Mouse (Mus musculus): ENCODE data around the gene Mpzl3. TPM values are rescaled to one million over a fixed set of nuclear protein-coding genes. Genes with fewer than 3 reads are reported as not detected.

The Mpzl3 gene
- polyA plus RNA-seq, 1 experiment from 2014 or later = 2.2 TPM

DNA sequence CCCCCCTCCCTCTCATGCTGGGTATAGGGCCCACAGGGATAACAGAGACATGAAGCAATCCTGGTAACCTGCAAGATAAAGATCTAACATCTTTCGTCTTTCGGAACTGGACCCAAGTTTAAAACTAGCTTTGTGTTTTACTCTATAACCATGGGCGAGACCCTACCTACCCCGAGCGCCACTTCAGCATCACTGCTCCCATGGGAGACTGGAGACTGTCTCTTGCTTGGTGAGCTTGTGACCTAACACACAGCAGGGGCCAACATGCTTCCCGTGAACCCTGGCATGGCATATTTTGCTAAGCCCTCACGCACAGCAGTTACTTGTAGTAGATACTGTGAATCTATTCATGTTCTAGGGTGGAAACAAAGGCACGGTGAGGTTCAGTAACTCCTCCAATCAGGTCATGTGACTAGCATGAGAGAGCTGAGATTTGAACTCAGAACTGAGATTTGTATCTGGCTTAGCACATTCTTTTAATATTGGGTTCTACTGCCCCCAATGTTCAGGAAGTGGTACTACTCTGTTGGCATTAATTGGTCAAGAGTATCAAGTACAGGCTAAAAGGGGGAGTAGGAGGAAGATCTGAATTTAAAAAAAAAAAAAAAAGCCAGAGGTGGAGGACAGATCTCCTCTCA is 64.4 kb downstream of the Mpzl3 start:
- no peak overlapping the region for H3K4me2 ChIP-seq (ENCODE audit: low read depth, low read length, severe bottlenecking)

DNA sequence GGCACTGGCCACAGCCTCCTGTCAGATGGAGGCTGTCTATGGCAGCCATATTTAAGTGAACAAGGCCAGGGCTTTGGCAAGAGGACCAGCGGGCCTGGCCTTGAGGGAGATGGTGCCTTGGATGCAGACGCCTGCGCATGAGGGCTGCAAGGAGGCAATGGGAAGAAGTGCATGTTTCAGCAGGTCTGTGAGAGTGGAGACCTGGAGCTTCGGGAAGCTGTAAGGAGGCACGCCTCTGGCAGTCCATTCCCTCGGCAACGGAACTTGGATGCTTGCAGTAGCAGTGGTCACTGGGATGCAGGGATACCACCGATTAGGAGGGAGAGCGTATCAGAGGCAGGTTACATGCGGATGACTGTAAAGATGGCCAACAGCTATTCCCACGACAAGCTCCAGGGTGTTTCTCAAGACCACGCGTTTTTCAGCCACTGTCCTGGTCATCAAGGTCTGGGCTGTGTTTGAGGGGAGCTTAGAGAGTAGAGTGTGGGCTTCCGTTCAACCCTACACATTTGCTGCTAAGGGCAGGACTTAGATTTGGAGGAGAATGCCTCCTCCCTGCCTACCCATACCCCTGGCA is 65.1 kb downstream of the Mpzl3 start:
- WGBS = 89% methylated on average over 14 of the region's 14 CpGs
- H3K9ac ChIP-seq (ENCODE audit: low read length) = no peak overlapping the region
- DNase-seq (ENCODE audit: low spot score) (no peak), ATAC-seq (replicated peaks; ENCODE audit: low FRiP score) (no peak)
- no peak overlapping the region for H3K27ac ChIP-seq (ENCODE audit: low read depth, low read length)
- no peaks in the 10 kb centered on the region for H3K36me3 ChIP-seq (ENCODE audit: control insufficient read depth, insufficient read depth, low read length)
- no peaks in the 10 kb centered on the region for H3K9me3 ChIP-seq (ENCODE audit: control insufficient read depth, low read length)
- H3K4me3 ChIP-seq (ENCODE audit: low read depth, low read length) = no peak overlapping the region
- no peak overlapping the region for H3K4me2 ChIP-seq (ENCODE audit: low read depth, low read length, severe bottlenecking)
- peaks cover 5% of the 10 kb centered on the region for H3K4me1 ChIP-seq (replicated peaks; ENCODE audit: control insufficient read depth, insufficient read depth, low read length)
- peaks cover 3% of the 10 kb centered on the region; the same call in 1 of the 2 replicates for H3K27me3 ChIP-seq (ENCODE audit: control insufficient read depth, insufficient read depth, low read length)

More for the DNA sequence above, 64.4 kb downstream of the Mpzl3 start:
- ATAC-seq (replicated peaks; ENCODE audit: low FRiP score) (no peak), DNase-seq (ENCODE audit: low spot score) (no peak)
- Histone ChIP-seq H3K27me3 (ENCODE audit: control insufficient read depth, insufficient read depth, low read length) (peaks cover 3% of the 10 kb centered on the region; the same call in 1 of the 2 replicates), H3K9me3 (ENCODE audit: control insufficient read depth, low read length) (no peaks in the 10 kb centered on the region), H3K36me3 (ENCODE audit: control insufficient read depth, insufficient read depth, low read length) (no peaks in the 10 kb centered on the region), H3K9ac (ENCODE audit: low read length) (no peak overlapping the region), H3K4me1 (replicated peaks; ENCODE audit: control insufficient read depth, insufficient read depth, low read length) (peaks cover 5% of the 10 kb centered on the region), H3K27ac (ENCODE audit: low read depth, low read length) (no peak overlapping the region), H3K4me3 (ENCODE audit: low read depth, low read length) (no peak overlapping the region)
- WGBS = 95% methylated on average over 8 of the region's 8 CpGs

GRCm38 (mm10) chr9:45120567-45120966 is 65.6 kb downstream of the Mpzl3 start:
- peaks cover 3% of the 10 kb centered on the region; the same call in 1 of the 2 replicates for H3K27me3 ChIP-seq (ENCODE audit: control insufficient read depth, insufficient read depth, low read length)
- peaks cover 5% of the 10 kb centered on the region for H3K4me1 ChIP-seq (replicated peaks; ENCODE audit: control insufficient read depth, insufficient read depth, low read length)
- DNase-seq (ENCODE audit: low spot score) (no peak), ATAC-seq (replicated peaks; ENCODE audit: low FRiP score) (no peak)
- H3K27ac ChIP-seq (ENCODE audit: low read depth, low read length) = no peak overlapping the region
- no peaks in the 10 kb centered on the region for H3K36me3 ChIP-seq (ENCODE audit: control insufficient read depth, insufficient read depth, low read length)
- no peaks in the 10 kb centered on the region for H3K9me3 ChIP-seq (ENCODE audit: control insufficient read depth, low read length)
- H3K9ac ChIP-seq (ENCODE audit: low read length) = no peak overlapping the region
- H3K4me2 ChIP-seq (ENCODE audit: low read depth, low read length, severe bottlenecking) = no peak overlapping the region
- no peak overlapping the region for H3K4me3 ChIP-seq (ENCODE audit: low read depth, low read length)
- WGBS = 87% methylated on average over 6 of the region's 6 CpGs

GRCm38 (mm10) chr9:45121001-45121400 is 66.0 kb downstream of the Mpzl3 start:
- ATAC-seq (replicated peaks; ENCODE audit: low FRiP score) (no peak), DNase-seq (ENCODE audit: low spot score) (no peak)
- peaks cover 5% of the 10 kb centered on the region for H3K4me1 ChIP-seq (replicated peaks; ENCODE audit: control insufficient read depth, insufficient read depth, low read length)
- no peak overlapping the region for H3K27ac ChIP-seq (ENCODE audit: low read depth, low read length)
- no peaks in the 10 kb centered on the region for H3K9me3 ChIP-seq (ENCODE audit: control insufficient read depth, low read length)
- H3K9ac ChIP-seq (ENCODE audit: low read length) = no peak overlapping the region
- H3K4me2 ChIP-seq (ENCODE audit: low read depth, low read length, severe bottlenecking) = no peak overlapping the region
- no peak overlapping the region for H3K4me3 ChIP-seq (ENCODE audit: low read depth, low read length)
- H3K36me3 ChIP-seq (ENCODE audit: control insufficient read depth, insufficient read depth, low read length) = no peaks in the 10 kb centered on the region
- 58% methylated on average over 6 of the region's 6 CpGs for WGBS
- peaks cover 3% of the 10 kb centered on the region; the same call in 1 of the 2 replicates for H3K27me3 ChIP-seq (ENCODE audit: control insufficient read depth, insufficient read depth, low read length)

DNA sequence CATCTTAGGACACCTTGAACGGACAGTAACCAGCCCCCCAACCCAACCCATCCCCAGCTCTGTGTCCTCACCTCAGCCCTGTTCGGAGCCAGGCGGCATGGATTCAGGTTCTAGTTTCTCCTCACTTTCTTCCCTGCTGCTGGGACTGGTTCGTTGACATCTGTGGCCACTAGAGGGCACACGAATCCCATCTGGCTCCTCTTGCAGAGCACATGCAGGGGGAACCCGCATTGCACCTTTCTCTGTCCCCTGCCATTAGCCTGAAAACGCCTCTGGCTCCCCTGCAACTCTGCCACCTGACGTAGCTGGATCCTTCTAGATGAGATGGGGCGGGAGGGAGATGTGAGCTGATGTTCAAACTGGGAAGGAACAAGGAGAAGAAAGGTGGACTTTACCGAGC is 66.8 kb downstream of the Mpzl3 start:
- peak overlapping the region; percentile 26; the same call in 1 of the 2 replicates for H3K4me2 ChIP-seq (ENCODE audit: low read depth, low read length, severe bottlenecking)
- DNase-seq (ENCODE audit: low spot score) (peak; percentile 85), ATAC-seq (replicated peaks; ENCODE audit: low FRiP score) (peak; percentile 55; the same call in 1 of the 2 replicates)
- no peaks in the 10 kb centered on the region for H3K36me3 ChIP-seq (ENCODE audit: control insufficient read depth, insufficient read depth, low read length)
- H3K4me1 ChIP-seq (replicated peaks; ENCODE audit: control insufficient read depth, insufficient read depth, low read length) = peaks cover 5% of the 10 kb centered on the region
- no peaks in the 10 kb centered on the region for H3K9me3 ChIP-seq (ENCODE audit: control insufficient read depth, low read length)
- WGBS = 4% methylated on average over 10 of the region's 10 CpGs
- H3K27ac ChIP-seq (ENCODE audit: low read depth, low read length) = no peak overlapping the region
- H3K4me3 ChIP-seq (ENCODE audit: low read depth, low read length) = no peak overlapping the region
- H3K27me3 ChIP-seq (ENCODE audit: control insufficient read depth, insufficient read depth, low read length) = 0 out of 2 replicates have a peak, but pooled peaks cover 2% of the 10 kb centered on the region
- H3K9ac ChIP-seq (ENCODE audit: low read length) = no peak overlapping the region; the same call in 1 of the 2 replicates

DNA sequence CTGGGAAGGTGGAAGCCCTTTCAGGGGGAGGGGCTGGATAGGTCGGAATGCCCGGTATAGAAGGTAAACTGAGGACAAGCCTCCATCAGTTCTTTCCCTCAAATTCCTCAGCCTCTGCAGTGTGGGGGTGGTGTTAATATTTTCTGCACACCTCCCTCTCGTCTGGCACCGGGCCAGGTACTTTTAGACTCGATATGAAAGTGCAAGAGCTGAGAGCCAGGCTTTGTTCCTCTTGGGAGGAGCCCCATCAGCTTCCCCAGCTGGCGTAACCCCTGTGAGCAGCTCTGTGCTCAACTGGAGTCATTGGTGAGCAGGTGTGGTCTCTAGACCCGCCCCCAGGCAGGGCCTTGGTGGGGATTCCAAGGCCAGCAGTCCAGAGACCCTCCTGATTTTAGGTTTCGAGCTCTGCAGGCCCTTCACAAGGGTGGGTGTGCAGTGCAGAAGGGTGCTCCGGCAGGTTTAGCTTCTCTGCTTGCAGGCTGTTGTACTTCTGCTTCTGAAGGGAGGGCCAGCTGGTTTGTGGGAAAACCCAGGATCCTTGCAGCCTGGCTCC is 67.3 kb downstream of the Mpzl3 start:
- 0 out of 2 replicates have a peak overlapping the region, but pooled peaks have one; percentile 4 for H3K9ac ChIP-seq (ENCODE audit: low read length)
- H3K9me3 ChIP-seq (ENCODE audit: control insufficient read depth, low read length) = no peaks in the 10 kb centered on the region
- H3K27ac ChIP-seq (ENCODE audit: low read depth, low read length) = no peak overlapping the region
- ATAC-seq (replicated peaks; ENCODE audit: low FRiP score) (no peak), DNase-seq (ENCODE audit: low spot score) (no peak)
- H3K4me2 ChIP-seq (ENCODE audit: low read depth, low read length, severe bottlenecking) = peak overlapping the region; percentile 26; the same call in 1 of the 2 replicates
- H3K4me1 ChIP-seq (replicated peaks; ENCODE audit: control insufficient read depth, insufficient read depth, low read length) = peaks cover 5% of the 10 kb centered on the region
- no peaks in the 10 kb centered on the region for H3K27me3 ChIP-seq (ENCODE audit: control insufficient read depth, insufficient read depth, low read length)
- no peaks in the 10 kb centered on the region for H3K36me3 ChIP-seq (ENCODE audit: control insufficient read depth, insufficient read depth, low read length)
- 29% methylated on average over 9 of the region's 9 CpGs for WGBS
- no peak overlapping the region for H3K4me3 ChIP-seq (ENCODE audit: low read depth, low read length)

DNA sequence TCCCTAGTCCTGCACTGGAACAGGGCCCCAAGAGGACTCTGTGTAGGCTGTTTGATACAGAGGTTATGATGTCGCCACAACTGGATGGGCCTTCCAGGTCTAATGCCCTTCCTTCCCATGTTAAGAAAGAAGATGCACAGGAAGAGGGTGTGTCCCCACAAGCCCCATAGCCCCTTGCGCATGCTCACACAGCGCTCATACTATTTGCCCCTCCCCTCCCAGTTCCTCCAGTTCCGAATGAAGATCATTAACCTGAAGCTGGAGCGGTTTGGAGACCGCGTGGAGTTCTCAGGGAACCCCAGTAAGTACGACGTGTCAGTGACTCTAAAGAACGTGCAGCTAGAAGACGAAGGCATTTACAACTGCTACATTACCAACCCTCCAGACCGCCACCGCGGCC is 70.2 kb downstream of the Mpzl3 start:
- DNase-seq (ENCODE audit: low spot score) (no peak), ATAC-seq (replicated peaks; ENCODE audit: low FRiP score) (no peak)
- no peaks in the 10 kb centered on the region for H3K9me3 ChIP-seq (ENCODE audit: control insufficient read depth, low read length)
- H3K9ac ChIP-seq (ENCODE audit: low read length) = no peak overlapping the region
- H3K4me1 ChIP-seq (replicated peaks; ENCODE audit: control insufficient read depth, insufficient read depth, low read length) = peaks cover 5% of the 10 kb centered on the region; the same call in 1 of the 2 replicates
- no peak overlapping the region for H3K4me2 ChIP-seq (ENCODE audit: low read depth, low read length, severe bottlenecking)
- H3K27ac ChIP-seq (ENCODE audit: low read depth, low read length) = no peak overlapping the region
- H3K27me3 ChIP-seq (ENCODE audit: control insufficient read depth, insufficient read depth, low read length) = no peaks in the 10 kb centered on the region
- H3K36me3 ChIP-seq (ENCODE audit: control insufficient read depth, insufficient read depth, low read length) = no peaks in the 10 kb centered on the region
- WGBS = 93% methylated on average over 14 of the region's 14 CpGs
- H3K4me3 ChIP-seq (ENCODE audit: low read depth, low read length) = no peak overlapping the region

DNA sequence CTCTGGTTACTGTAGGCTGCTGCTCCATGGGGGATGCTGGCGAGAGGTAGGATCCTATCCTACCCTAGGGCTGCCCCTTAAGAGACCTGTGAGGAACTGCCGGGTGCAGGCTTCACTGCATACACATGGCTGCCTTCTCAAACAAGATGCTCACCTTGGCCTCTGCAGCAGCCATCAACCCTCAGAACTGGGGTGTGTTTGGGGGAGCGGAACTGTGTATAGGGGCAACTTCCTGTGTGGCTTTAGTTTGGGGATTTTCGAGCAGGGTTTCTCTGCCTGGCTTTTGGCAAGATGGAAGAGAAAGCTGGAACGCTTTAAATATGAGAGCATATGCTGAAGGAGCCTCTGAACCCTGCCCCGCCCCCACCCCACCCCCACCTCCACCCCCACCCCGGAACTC is 72.0 kb downstream of the Mpzl3 start:
- no peaks in the 10 kb centered on the region for H3K27me3 ChIP-seq (ENCODE audit: control insufficient read depth, insufficient read depth, low read length)
- H3K4me1 ChIP-seq (replicated peaks; ENCODE audit: control insufficient read depth, insufficient read depth, low read length) = peaks cover 5% of the 10 kb centered on the region; the same call in 1 of the 2 replicates
- no peak for DNase-seq (ENCODE audit: low spot score)
- H3K27ac ChIP-seq (ENCODE audit: low read depth, low read length) = no peak overlapping the region
- no peak overlapping the region for H3K4me3 ChIP-seq (ENCODE audit: low read depth, low read length)
- no peaks in the 10 kb centered on the region for H3K36me3 ChIP-seq (ENCODE audit: control insufficient read depth, insufficient read depth, low read length)
- WGBS = 53% methylated on average over 7 of the region's 7 CpGs
- H3K9ac ChIP-seq (ENCODE audit: low read length) = no peak overlapping the region
- H3K4me2 ChIP-seq (ENCODE audit: low read depth, low read length, severe bottlenecking) = no peak overlapping the region
- ATAC-seq (replicated peaks; ENCODE audit: low FRiP score) = no peak
- no peaks in the 10 kb centered on the region for H3K9me3 ChIP-seq (ENCODE audit: control insufficient read depth, low read length)

Measured in forebrain, embryonic 11.5 days (tissue).